Comparison of ENCODE assay signal across 16 mouse cellular contexts in genomic region chr9:23268609-23269008, GRCm38 (mm10). TPM values are rescaled to one million over a fixed set of nuclear protein-coding genes. Genes with fewer than 3 reads are reported as not detected.
DNase-seq lines count a peak whose midpoint lies in the region; ATAC-seq lines count a peak whose summit lies in the region.
"Had no signal": no experiment of that assay in that cellular context is flagged by ENCODE, and none has a peak within 500 bp of the region (broad histone marks: within the 10 kb centered on the region; RNA-seq: fewer than 3 reads in every experiment).

No protein-coding gene starts in this region.

- no peak overlapping the region for H3K9ac ChIP-seq in kidney, embryonic 15.5 days
- H3K9ac ChIP-seq: embryonic facial prominence, embryonic 12.5 days; liver, postnatal 0 days had no signal

- H3K4me3 ChIP-seq in kidney, embryonic 15.5 days (replicated peaks), result no peak overlapping the region
- H3K4me3 ChIP-seq: embryonic facial prominence, embryonic 12.5 days; gastrocnemius, adult 2 months; limb, embryonic 10.5 days had no signal

- no peaks in the 10 kb centered on the region for H3K36me3 ChIP-seq in kidney, embryonic 15.5 days
- H3K36me3 ChIP-seq: embryonic facial prominence, embryonic 12.5 days; limb, embryonic 10.5 days had no signal

- H3K4me1 ChIP-seq in kidney, embryonic 15.5 days, result no peaks in the 10 kb centered on the region
- H3K4me1 ChIP-seq: embryonic facial prominence, embryonic 12.5 days; limb, embryonic 10.5 days had no signal

- H3K27me3 ChIP-seq in kidney, embryonic 15.5 days, result no peaks in the 10 kb centered on the region
- H3K27me3 ChIP-seq: embryonic facial prominence, embryonic 12.5 days had no signal

- H3K4me2 ChIP-seq in kidney, embryonic 15.5 days, result no peak overlapping the region
- H3K4me2 ChIP-seq: embryonic facial prominence, embryonic 12.5 days had no signal

- no peak overlapping the region; the same call in 1 of the 2 replicates for H3K27ac ChIP-seq in kidney, embryonic 15.5 days
- H3K27ac ChIP-seq: embryonic facial prominence, embryonic 12.5 days; gastrocnemius, adult 2 months; limb, embryonic 10.5 days had no signal

- peak; percentile 55 to 70 for DNase-seq in frontal cortex, postnatal 36 days (ENCODE audit: low spot score in 2 of 2)
- no peak for DNase-seq in frontal cortex, postnatal 25 days (ENCODE audit: low spot score in 2 of 2)
- DNase-seq in kidney, adult 18-20 months, result no peak
- peak; percentile 54 to 59 for DNase-seq in right cerebral cortex, adult 2 months (ENCODE audit: low spot score in 2 of 2)
- no peak for DNase-seq in right cerebral cortex, postnatal 4 days
- DNase-seq: adrenal gland, postnatal 10 days; cerebellum, adult 11 months; gastrocnemius, adult 2 months; kidney, postnatal 4 days; liver, postnatal 0 days; thymus, adult 2 months had no signal

- no peaks in the 10 kb centered on the region for H3K9me3 ChIP-seq in kidney, embryonic 15.5 days (replicated peaks)
- H3K9me3 ChIP-seq: embryonic facial prominence, embryonic 12.5 days; limb, embryonic 10.5 days had no signal

- ATAC-seq in kidney, embryonic 15.5 days (replicated peaks; ENCODE audit: low FRiP score), result peak; percentile 86
- ATAC-seq in CD4-positive, CD25-positive, alpha-beta regulatory T cell, adult 4 months, result no peak
- no peak for ATAC-seq in monocyte, adult 5-6 weeks (replicated peaks; ENCODE audit: insufficient number of reproducible peaks, low FRiP score, low TSS enrichment, poor library complexity, severe bottlenecking)
- ATAC-seq: liver, postnatal 0 days had no signal

- 34% methylated on average over 7 of the region's 7 CpGs for WGBS in kidney, embryonic 15.5 days

RNA-seq across cellular contexts. Expression of gene Bmper, which starts 45.7 kb away (rescaled TPM):
- polyA plus RNA-seq in kidney, embryonic 15.5 days (2015; fragmentation: Nextera tagmentation; extraction: Ambion mirVana), result 21.6 and 23.5 TPM in 2 replicates
- polyA plus RNA-seq in CD4-positive, CD25-positive, alpha-beta regulatory T cell, adult 4 months (2017; shearing (Covaris generic)), result not detected
- not detected in 3 replicates for total RNA-seq in monocyte, adult 5-6 weeks (2017)

Comparison
In these comparisons a context has a peak if more than half of its experiments do, and no peak if none do; other contexts are left out.
1. DNase-seq: peak in frontal cortex, postnatal 36 days (2 of 2) and right cerebral cortex, adult 2 months (2 of 2); none in frontal cortex, postnatal 25 days (0 of 2), kidney, adult 18-20 months (single experiment) and right cerebral cortex, postnatal 4 days (single experiment).
2. RNA of gene Bmper, which starts 45.7 kb away (polyA plus RNA-seq): 21.6 to 23.5 TPM in kidney, embryonic 15.5 days; not detected in CD4-positive, CD25-positive, alpha-beta regulatory T cell, adult 4 months; every median in the first group is over 10 times any median in the second.